Mouse (Mus musculus): ENCODE measurements around the gene Commd9. TPM values are rescaled to one million over a fixed set of nuclear protein-coding genes. Genes with fewer than 3 reads are reported as not detected.

Commd9 gene
- polyA plus RNA-seq, 1 experiment from 2014 or later = 61.9 TPM

DNA sequence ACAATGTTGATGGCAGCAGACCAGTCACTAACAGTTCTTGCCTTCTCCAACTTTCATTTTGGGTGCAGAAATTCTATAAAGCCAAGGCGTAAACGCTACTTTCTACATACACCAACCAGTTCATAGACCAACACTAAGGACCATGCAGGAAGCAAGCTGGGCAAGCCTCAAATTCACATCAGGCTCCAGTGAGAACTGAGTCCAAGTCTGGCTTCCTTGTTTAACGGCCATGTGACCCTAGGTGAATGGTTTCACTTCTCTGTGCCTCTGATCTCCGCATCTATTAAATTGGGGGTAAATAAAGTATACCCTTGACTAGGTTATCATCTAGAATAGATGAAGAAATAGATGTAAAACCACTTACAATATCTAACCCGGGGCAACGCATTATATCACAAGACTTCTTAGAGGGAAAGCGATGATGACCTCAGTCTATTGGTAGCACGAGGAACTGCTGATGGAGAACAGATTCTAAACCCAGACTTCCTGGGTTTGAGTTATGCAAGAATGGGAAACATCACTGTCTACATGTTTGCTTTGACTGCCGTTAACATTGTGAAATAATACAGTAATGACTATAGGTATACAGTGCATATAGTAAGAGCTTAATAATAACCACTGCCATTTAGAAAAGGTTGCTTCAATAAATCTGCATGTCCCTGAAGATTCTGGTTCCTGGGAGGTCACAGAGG is 4.4 kb upstream of the Commd9 start:
- Histone ChIP-seq H3K4me1 (replicated peaks; ENCODE audit: control insufficient read depth, insufficient read depth, low read length) (peaks cover 2% of the 10 kb centered on the region; the same call in 1 of the 2 replicates), H3K27ac (ENCODE audit: low read depth, low read length) (no peak overlapping the region), H3K4me2 (ENCODE audit: low read depth, low read length, severe bottlenecking) (no peak overlapping the region), H3K27me3 (ENCODE audit: control insufficient read depth, insufficient read depth, low read length) (no peaks in the 10 kb centered on the region; the same call in 1 of the 2 replicates), H3K9me3 (ENCODE audit: control insufficient read depth, low read length) (no peaks in the 10 kb centered on the region), H3K9ac (ENCODE audit: low read length) (no peak overlapping the region), H3K4me3 (ENCODE audit: low read depth, low read length) (no peak overlapping the region), H3K36me3 (ENCODE audit: control insufficient read depth, insufficient read depth, low read length) (no peaks in the 10 kb centered on the region)
- DNase-seq (ENCODE audit: low spot score) (no peak), ATAC-seq (replicated peaks; ENCODE audit: low FRiP score) (no peak)
- 93% methylated on average over 9 of the region's 9 CpGs for WGBS

DNA sequence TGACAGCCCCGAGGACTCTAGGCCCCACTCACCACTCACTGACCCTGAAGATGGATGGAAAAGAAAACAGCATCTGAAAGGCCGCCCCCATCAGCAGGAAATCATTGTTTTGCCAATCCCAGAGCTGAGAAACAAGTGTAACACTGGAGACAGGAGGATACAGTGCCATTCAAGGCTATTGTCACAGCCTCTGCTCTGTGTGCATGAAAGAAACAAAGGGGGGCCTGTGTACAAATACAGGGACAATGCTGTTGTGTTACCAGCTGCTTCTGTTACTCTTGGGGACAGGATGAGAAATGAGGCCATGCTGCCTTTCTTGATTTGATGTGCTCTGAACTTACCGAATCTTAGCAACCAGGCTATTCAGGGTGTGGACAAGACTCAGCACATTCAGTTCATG is 3.0 kb upstream of the Commd9 start, which contains the start of gene Prr5l:
Gene Prr5l (minus strand): TSS at position 30 of the 400 bp plus-strand sequence.
- ATAC-seq (replicated peaks; ENCODE audit: low FRiP score) = no peak
- no peak for DNase-seq (ENCODE audit: low spot score)
- 34% methylated on average over 3 of the region's 3 CpGs for WGBS

GRCm38 (mm10) chr2:101884286-101884685 is 1.8 kb upstream of the Commd9 start:
- ATAC-seq (replicated peaks; ENCODE audit: low FRiP score) (no peak), DNase-seq (ENCODE audit: low spot score) (no peak)
- Histone ChIP-seq H3K4me2 (ENCODE audit: low read depth, low read length, severe bottlenecking) (no peak overlapping the region), H3K27ac (ENCODE audit: low read depth, low read length) (no peak overlapping the region), H3K36me3 (ENCODE audit: control insufficient read depth, insufficient read depth, low read length) (no peaks in the 10 kb centered on the region), H3K9ac (ENCODE audit: low read length) (no peak overlapping the region), H3K4me3 (ENCODE audit: low read depth, low read length) (no peak overlapping the region), H3K9me3 (ENCODE audit: control insufficient read depth, low read length) (no peaks in the 10 kb centered on the region), H3K4me1 (replicated peaks; ENCODE audit: control insufficient read depth, insufficient read depth, low read length) (peaks cover 5% of the 10 kb centered on the region; the same call in 1 of the 2 replicates), H3K27me3 (ENCODE audit: control insufficient read depth, insufficient read depth, low read length) (no peaks in the 10 kb centered on the region; the same call in 1 of the 2 replicates)
- WGBS = 87% methylated on average over 2 of the region's 2 CpGs

More for the DNA sequence above, 3.0 kb upstream of the Commd9 start, which contains the start of gene Prr5l:
- H3K4me2 ChIP-seq (ENCODE audit: low read depth, low read length, severe bottlenecking) = no peak within 1 kb of the TSS
- H3K4me1 ChIP-seq (replicated peaks; ENCODE audit: control insufficient read depth, insufficient read depth, low read length) = peaks cover 5% of the 10 kb centered on the region; the same call in 1 of the 2 replicates
- H3K27me3 ChIP-seq (ENCODE audit: control insufficient read depth, insufficient read depth, low read length) = no peaks in the 10 kb centered on the region; the same call in 1 of the 2 replicates
- H3K27ac ChIP-seq (ENCODE audit: low read depth, low read length) = no peak within 1 kb of the TSS
- H3K9me3 ChIP-seq (ENCODE audit: control insufficient read depth, low read length) = no peaks in the 10 kb centered on the region
- H3K36me3 ChIP-seq (ENCODE audit: control insufficient read depth, insufficient read depth, low read length) = no peaks in the 10 kb centered on the region
- no peak within 1 kb of the TSS for H3K4me3 ChIP-seq (ENCODE audit: low read depth, low read length)
- no peak within 1 kb of the TSS for H3K9ac ChIP-seq (ENCODE audit: low read length)

DNA sequence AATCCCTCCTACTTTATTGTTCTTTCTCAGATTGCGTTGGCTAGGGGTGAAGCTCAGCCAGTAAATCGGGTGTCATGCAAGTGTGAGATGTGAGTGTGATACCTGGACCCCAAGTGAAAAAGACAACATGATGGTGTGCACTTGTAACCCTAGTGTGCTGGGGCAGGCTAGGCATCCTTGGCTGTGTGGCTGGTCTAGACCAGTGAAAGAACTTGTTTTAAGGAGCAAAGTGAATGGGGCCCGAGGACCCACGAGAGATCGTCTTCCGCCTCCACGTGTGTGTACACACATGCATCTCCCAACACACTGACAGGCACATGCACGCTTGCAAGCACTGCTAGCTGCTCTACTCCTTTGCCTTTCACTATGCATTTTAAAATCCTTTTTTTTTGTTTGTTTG is 2.8 kb downstream of the Commd9 start:
- H3K27ac ChIP-seq (ENCODE audit: low read depth, low read length) = no peak overlapping the region
- no peaks in the 10 kb centered on the region for H3K9me3 ChIP-seq (ENCODE audit: control insufficient read depth, low read length)
- WGBS = 92% methylated on average over 8 of the region's 8 CpGs
- no peak overlapping the region for H3K4me3 ChIP-seq (ENCODE audit: low read depth, low read length)
- H3K27me3 ChIP-seq (ENCODE audit: control insufficient read depth, insufficient read depth, low read length) = no peaks in the 10 kb centered on the region; the same call in 1 of the 2 replicates
- H3K9ac ChIP-seq (ENCODE audit: low read length) = no peak overlapping the region
- H3K36me3 ChIP-seq (ENCODE audit: control insufficient read depth, insufficient read depth, low read length) = no peaks in the 10 kb centered on the region
- no peak overlapping the region for H3K4me2 ChIP-seq (ENCODE audit: low read depth, low read length, severe bottlenecking)
- H3K4me1 ChIP-seq (replicated peaks; ENCODE audit: control insufficient read depth, insufficient read depth, low read length) = peaks cover 5% of the 10 kb centered on the region; the same call in 1 of the 2 replicates
- ATAC-seq (replicated peaks; ENCODE audit: low FRiP score) (no peak), DNase-seq (ENCODE audit: low spot score) (no peak)

GRCm38 (mm10) chr2:101891143-101891542 is 5.1 kb downstream of the Commd9 start:
- 78% methylated on average over 7 of the region's 7 CpGs for WGBS
- H3K4me2 ChIP-seq (ENCODE audit: low read depth, low read length, severe bottlenecking) = no peak overlapping the region
- H3K27ac ChIP-seq (ENCODE audit: low read depth, low read length) = no peak overlapping the region
- H3K4me3 ChIP-seq (ENCODE audit: low read depth, low read length) = no peak overlapping the region
- no peaks in the 10 kb centered on the region for H3K27me3 ChIP-seq (ENCODE audit: control insufficient read depth, insufficient read depth, low read length)
- ATAC-seq (replicated peaks; ENCODE audit: low FRiP score) (no peak), DNase-seq (ENCODE audit: low spot score) (no peak)
- peaks cover 5% of the 10 kb centered on the region; the same call in 1 of the 2 replicates for H3K4me1 ChIP-seq (replicated peaks; ENCODE audit: control insufficient read depth, insufficient read depth, low read length)
- H3K36me3 ChIP-seq (ENCODE audit: control insufficient read depth, insufficient read depth, low read length) = no peaks in the 10 kb centered on the region
- H3K9ac ChIP-seq (ENCODE audit: low read length) = no peak overlapping the region
- no peaks in the 10 kb centered on the region for H3K9me3 ChIP-seq (ENCODE audit: control insufficient read depth, low read length)

- Histone ChIP-seq H3K27ac (ENCODE audit: low read depth, low read length) (no peak overlapping the region), H3K4me2 (ENCODE audit: low read depth, low read length, severe bottlenecking) (no peak overlapping the region), H3K9ac (ENCODE audit: low read length) (no peak overlapping the region), H3K36me3 (ENCODE audit: control insufficient read depth, insufficient read depth, low read length) (no peaks in the 10 kb centered on the region), H3K9me3 (ENCODE audit: control insufficient read depth, low read length) (no peaks in the 10 kb centered on the region), H3K4me1 (replicated peaks; ENCODE audit: control insufficient read depth, insufficient read depth, low read length) (no peaks in the 10 kb centered on the region), H3K27me3 (ENCODE audit: control insufficient read depth, insufficient read depth, low read length) (no peaks in the 10 kb centered on the region), H3K4me3 (ENCODE audit: low read depth, low read length) (no peak overlapping the region)
- WGBS = 95% methylated on average over 3 of the region's 3 CpGs
- ATAC-seq (replicated peaks; ENCODE audit: low FRiP score) (no peak), DNase-seq (ENCODE audit: low spot score) (no peak)
These were observed 8.1 kb downstream of the Commd9 start for GRCm38 (mm10) chr2:101894126-101894525.

- Histone ChIP-seq H3K4me3 (ENCODE audit: low read depth, low read length) (no peak overlapping the region), H3K9me3 (ENCODE audit: control insufficient read depth, low read length) (no peaks in the 10 kb centered on the region), H3K9ac (ENCODE audit: low read length) (no peak overlapping the region), H3K27me3 (ENCODE audit: control insufficient read depth, insufficient read depth, low read length) (no peaks in the 10 kb centered on the region), H3K36me3 (ENCODE audit: control insufficient read depth, insufficient read depth, low read length) (no peaks in the 10 kb centered on the region), H3K4me1 (replicated peaks; ENCODE audit: control insufficient read depth, insufficient read depth, low read length) (no peaks in the 10 kb centered on the region), H3K27ac (ENCODE audit: low read depth, low read length) (no peak overlapping the region), H3K4me2 (ENCODE audit: low read depth, low read length, severe bottlenecking) (no peak overlapping the region)
- DNase-seq (ENCODE audit: low spot score) (no peak), ATAC-seq (replicated peaks; ENCODE audit: low FRiP score) (no peak)
- WGBS = 82% methylated on average over 10 of the region's 10 CpGs
These were observed 10.6 kb downstream of the Commd9 start for GRCm38 (mm10) chr2:101896425-101897204.

DNA sequence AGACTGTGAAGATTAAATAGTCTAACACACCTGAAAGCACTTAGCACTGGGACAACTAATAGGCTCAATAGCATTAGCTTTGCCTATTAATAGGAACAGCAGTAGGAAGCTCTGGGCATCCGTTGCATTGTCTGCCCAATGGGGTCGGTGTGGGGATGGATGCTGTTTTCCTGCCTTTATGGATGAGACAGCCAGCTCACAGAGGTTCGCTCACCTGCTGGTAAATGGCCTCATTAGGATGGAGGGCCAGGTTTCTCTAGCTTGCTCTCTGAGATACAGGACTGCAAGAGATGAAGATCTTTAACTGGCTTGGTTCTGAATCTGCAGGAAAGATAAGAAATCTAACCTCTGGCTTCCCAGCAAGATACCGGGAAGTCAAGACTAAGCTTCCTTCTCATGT is 16.1 kb downstream of the Commd9 start:
- H3K4me3 ChIP-seq (ENCODE audit: low read depth, low read length) = no peak overlapping the region
- no peak for DNase-seq (ENCODE audit: low spot score)
- no peaks in the 10 kb centered on the region for H3K27me3 ChIP-seq (ENCODE audit: control insufficient read depth, insufficient read depth, low read length)
- WGBS = 78% methylated on average over 4 of the region's 4 CpGs
- H3K27ac ChIP-seq (ENCODE audit: low read depth, low read length) = no peak overlapping the region
- no peak overlapping the region for H3K4me2 ChIP-seq (ENCODE audit: low read depth, low read length, severe bottlenecking)
- peaks cover 3% of the 10 kb centered on the region; the same call in 1 of the 2 replicates for H3K4me1 ChIP-seq (replicated peaks; ENCODE audit: control insufficient read depth, insufficient read depth, low read length)
- ATAC-seq (replicated peaks; ENCODE audit: low FRiP score) = no peak
- no peaks in the 10 kb centered on the region for H3K9me3 ChIP-seq (ENCODE audit: control insufficient read depth, low read length)
- H3K9ac ChIP-seq (ENCODE audit: low read length) = no peak overlapping the region
- no peaks in the 10 kb centered on the region for H3K36me3 ChIP-seq (ENCODE audit: control insufficient read depth, insufficient read depth, low read length)

Measured in forebrain, embryonic 11.5 days (tissue).